Mouse (Mus musculus) thymus, postnatal 0 days (tissue): ENCODE measurements around the gene Sulf2. TPM values are rescaled to one million over a fixed set of nuclear protein-coding genes. Genes with fewer than 3 reads are reported as not detected.

Experiments used
- DNase-seq: peaks from one replicate; pipeline ENCODE4 v3.0.0-alpha.2; 2015; ENCODE audit warnings: low spot score
- polyA plus RNA-seq: library from polyadenylated mRNA; unstranded; fragments of >200 nt; fragmentation: Nextera tagmentation; extraction: Ambion mirVana; gene quantifications from 2 replicates; pipeline ENCODE4 v1.2.1, GENCODE M21; 2015

Gene Sulf2
- polyA plus RNA-seq, 1 experiment from 2014 or later, result 9.4 TPM

GRCm38 (mm10) chr2:166175552-166176136, 20.2 kb upstream of the Sulf2 start:
- no peak for DNase-seq

DNA sequence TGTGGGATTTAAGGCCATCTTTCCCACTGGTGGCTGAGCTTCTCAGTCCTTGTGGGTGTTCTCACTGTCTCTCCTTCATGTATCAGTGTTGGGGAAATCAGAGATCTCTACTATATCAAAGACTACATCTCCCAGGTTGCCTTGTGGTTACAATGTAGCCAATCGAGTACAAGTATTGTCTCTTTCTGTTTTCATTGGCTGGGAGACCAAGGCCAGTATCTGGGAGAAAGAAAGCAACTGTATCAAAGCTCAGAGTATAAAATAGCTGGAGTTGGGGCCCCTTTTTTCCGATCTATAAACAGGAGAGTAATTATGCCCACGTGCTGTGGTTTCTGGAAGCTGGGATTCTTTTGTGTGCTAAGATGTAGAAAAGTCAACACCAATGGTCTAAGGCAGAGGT, 19.7 kb upstream of the Sulf2 start:
- peak; percentile 50 for DNase-seq

- DNase-seq, result no peak
These were observed 17.7 kb upstream of the Sulf2 start for GRCm38 (mm10) chr2:166173169-166173568.

- DNase-seq, result peak; percentile 18
These were observed 14.7 kb upstream of the Sulf2 start for GRCm38 (mm10) chr2:166170173-166170572.

- no peak for DNase-seq
These were observed 13.4 kb upstream of the Sulf2 start for GRCm38 (mm10) chr2:166168868-166169267.

GRCm38 (mm10) chr2:166167387-166167786, 11.9 kb upstream of the Sulf2 start:
- no peak for DNase-seq

- no peak for DNase-seq
These were observed 9.9 kb upstream of the Sulf2 start for GRCm38 (mm10) chr2:166165396-166165795.

DNA sequence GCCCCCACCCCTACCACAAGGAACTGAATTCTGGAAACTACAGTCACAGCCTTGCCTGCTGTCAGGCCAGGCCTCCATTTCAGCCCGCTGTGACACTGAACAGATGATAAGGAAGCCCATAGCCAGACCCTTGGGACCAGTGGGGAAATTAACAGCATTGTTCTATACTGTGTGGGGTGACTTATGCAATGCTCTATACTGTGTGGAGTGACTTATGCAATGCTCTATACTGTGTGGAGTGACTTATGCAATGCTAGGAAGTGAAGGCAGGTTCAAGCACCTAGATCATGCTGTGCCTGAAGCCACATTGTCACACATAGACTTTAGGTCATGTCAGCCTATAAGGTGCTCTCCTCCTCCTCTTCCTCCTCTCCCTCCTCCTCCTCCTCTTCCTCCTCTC, 9.1 kb upstream of the Sulf2 start:
- no peak for DNase-seq

GRCm38 (mm10) chr2:166163917-166164316, 8.5 kb upstream of the Sulf2 start:
- no peak for DNase-seq

- DNase-seq, result no peak
These were observed 7.8 kb upstream of the Sulf2 start for GRCm38 (mm10) chr2:166163252-166163651.

DNA sequence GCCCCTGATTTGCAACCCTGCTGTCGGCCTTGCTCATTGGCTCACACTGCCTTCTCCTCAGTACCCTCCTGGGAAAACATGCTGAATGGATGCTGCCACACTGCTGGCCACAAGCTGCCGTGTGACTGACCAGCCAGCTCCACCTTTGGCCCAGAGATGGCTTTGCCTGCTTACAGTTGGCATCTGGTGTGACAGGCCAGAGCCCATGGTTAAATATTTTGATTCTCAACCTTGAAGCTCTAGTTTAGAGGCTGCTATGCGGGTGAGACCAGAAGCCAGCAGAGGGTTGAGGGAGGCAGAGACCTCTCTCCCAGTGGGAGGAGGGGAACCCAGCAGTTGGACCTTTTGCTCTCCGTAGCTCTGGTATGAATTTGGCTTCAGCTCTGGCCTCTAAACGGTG, 6.7 kb upstream of the Sulf2 start:
- DNase-seq, result no peak

- DNase-seq, result no peak
These were observed 3.8 kb upstream of the Sulf2 start for GRCm38 (mm10) chr2:166159276-166159675.

GRCm38 (mm10) chr2:166157767-166158561, 2.5 kb upstream of the Sulf2 start:
- no peak for DNase-seq

DNA sequence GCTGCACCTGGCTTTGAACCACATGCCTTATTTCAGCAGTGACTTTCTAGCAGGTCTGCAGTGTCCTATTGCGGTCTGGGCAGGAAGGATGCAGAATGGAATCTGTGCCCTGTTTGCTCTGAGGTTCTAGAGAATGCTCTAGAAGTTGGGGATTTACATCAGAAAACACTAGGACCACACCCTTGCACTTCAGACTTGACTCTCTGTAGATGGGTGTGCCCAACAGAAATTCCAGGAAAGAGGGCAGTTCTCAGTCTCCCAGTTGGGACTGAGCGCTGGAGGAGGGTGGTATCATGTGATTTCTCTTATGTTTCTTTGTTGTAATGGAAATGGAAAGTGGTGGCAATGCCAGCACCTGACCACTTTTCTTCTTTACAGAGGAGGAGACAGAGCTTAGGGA, 1.7 kb upstream of the Sulf2 start:
- no peak for DNase-seq

DNA sequence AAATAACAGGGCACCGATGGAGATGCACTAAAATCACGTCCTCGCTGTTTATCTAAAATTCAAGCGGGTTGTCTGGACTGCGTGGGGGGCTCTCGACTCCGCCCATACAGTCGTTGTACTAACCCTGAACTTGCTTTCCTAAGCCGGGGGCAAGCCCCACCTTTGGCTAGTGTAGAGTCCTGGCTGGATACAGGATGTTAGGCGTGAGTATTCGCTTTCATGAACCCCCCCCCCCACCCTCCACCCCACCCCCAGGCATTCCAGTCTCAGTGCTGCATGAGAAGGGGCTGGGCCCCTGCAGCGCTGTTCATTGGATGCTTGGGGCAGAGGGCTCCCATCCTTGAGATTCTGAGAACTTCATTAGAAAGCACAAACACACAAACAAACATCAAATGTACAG, 659 bp upstream of the Sulf2 start:
- DNase-seq, result no peak

GRCm38 (mm10) chr2:166154749-166155453, 562 bp downstream of the Sulf2 start:
- no peak for DNase-seq

DNA sequence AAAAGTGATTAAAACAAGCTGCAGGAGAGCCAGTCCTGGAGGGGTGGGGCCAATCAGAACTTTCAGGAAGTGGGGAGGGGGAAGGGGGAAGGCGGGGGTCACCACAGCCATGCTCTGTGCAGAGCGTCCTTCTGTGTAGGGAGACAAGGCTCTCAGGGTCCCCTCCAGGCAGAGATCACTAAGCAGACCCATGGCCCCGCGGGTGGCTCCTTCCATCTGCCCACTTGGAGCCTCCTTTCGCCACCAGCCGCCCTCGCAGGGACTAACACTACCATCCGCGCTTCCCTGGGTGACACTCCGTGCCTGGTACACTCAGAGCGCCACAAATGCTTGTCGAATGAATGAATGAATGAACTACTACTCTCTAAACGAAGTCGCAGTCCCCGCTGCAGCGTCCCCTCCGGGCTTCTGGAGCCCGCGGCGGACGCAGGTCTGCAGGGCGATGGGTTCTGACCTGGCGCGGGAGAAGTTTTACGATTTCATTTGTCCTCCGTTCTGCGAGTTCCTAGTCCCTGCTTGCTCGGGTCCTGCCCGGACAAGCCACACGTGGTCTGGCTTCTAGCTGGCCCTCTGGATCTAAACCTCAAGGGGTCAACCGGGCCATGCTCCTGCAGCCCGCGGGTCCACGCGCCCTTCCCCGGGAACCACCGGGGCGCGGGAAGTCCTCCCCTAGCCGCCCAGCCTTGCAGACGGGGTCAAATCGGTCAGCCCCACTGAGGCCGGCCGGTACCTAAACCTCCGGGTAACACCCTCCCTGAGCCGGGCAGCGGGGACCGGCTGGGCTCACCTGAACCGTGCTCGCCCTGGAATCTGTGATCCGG, 1.4 kb downstream of the Sulf2 start:
- no peak for DNase-seq

- DNase-seq, result no peak
These were observed 2.1 kb downstream of the Sulf2 start for GRCm38 (mm10) chr2:166153399-166153793.

- DNase-seq, result no peak
These were observed 2.6 kb downstream of the Sulf2 start for GRCm38 (mm10) chr2:166152734-166153398.

- DNase-seq, result no peak
These were observed 3.7 kb downstream of the Sulf2 start for GRCm38 (mm10) chr2:166151510-166152473.
